Mouse (Mus musculus): ENCODE measurements around the gene Rasal1.

GRCm38 (mm10) chr5:120634860-120635259 lies 13.8 kb upstream of the Rasal1 start:
- TF ChIP-seq TAL1 (IDR thresholded peaks at IDR 0.05; ENCODE audit: low read length) (no peak), GATA1 (IDR thresholded peaks at IDR 0.05; ENCODE audit: low read length) (no peak)

All from erythroblast, embryonic 14.5 days (primary cell).